Mouse (Mus musculus): Measurements from ENCODE around the gene Map3k14. TPM values are rescaled to one million over a fixed set of nuclear protein-coding genes. Genes with fewer than 3 reads are reported as not detected.
A peak's percentile ranks its signal among the peaks of the same experiment; 100 is the strongest.

Map3k14 gene
- total RNA-seq, 2 experiments from 2014 or later: 9.2 to 10.5 TPM

DNA sequence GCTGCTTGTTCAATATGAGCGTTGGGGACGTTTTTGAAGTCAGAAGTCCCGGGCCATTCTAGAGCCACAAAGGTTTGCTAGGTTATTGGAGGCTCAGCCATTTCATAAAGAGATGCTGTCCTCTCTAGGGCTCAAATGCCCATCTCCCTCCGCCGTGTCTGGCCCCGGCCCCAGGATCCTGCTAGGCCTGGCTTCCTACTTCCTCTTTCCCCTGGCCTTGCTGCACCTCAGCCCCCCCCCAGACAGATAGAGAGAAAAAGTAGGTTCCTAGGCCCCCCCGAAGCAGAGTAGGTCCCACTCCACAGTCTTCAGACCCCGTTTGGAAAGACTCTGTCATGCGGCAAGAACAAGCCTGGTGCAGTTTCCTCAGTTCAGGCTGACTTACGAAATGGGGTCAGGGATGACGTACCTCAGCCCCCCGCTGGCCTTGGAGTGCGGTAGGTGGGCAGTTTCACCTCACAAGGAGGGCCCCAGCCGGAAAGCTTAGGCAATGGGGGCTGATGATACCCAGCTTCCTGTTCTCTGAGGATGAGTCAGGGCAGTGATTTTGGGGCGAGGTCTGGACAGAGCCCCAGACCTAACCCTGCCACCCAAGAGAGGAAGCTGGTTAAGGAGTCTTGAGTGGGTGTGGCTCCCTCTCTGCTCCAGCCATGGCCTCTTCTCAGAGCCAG lies 89.3 kb downstream of the Map3k14 start:
- no peak for DNase-seq (ENCODE audit: low spot score in 2 of 2)

DNA sequence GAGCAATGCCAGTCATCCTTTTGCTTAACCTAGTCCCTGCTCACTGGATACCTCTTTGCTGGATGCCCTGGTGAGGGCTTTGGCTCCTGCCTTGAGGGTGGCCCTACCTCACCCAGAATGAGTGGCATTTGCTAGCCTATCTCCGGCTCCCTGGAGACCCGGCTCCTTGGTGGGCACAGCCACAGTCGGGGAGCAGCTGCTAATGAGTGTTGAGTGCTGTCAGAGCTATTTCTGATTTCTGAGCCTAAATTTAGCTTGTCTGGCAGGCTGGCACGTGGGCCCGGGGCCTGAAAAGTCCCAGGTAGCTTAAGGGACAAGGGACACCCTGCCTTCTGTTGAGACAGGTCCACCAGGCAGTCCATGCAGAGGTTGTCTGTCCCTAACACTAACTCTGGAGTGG lies 90.1 kb downstream of the Map3k14 start:
- no peak for DNase-seq (ENCODE audit: low spot score in 2 of 2)

DNA sequence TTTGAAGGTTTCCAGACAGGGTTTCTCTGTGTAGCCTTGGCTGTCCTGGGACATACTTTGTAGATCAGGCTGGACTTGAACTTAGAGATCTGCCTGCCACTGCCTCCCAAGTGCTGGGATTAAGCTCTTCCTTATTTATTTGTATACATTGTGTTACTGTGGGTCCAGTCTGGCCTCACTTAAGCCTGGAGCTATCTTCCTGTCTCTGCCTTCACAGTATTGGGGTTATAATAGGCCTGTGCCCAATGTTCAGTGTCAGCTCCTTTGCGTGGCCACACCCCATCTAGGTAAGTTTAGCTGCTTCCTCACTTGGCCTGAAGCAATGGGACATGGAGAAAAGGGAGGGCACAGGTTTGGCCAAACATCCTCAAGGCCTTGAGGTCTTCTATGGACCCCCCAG lies 90.8 kb downstream of the Map3k14 start:
- no peak for DNase-seq (ENCODE audit: low spot score in 2 of 2)

DNA sequence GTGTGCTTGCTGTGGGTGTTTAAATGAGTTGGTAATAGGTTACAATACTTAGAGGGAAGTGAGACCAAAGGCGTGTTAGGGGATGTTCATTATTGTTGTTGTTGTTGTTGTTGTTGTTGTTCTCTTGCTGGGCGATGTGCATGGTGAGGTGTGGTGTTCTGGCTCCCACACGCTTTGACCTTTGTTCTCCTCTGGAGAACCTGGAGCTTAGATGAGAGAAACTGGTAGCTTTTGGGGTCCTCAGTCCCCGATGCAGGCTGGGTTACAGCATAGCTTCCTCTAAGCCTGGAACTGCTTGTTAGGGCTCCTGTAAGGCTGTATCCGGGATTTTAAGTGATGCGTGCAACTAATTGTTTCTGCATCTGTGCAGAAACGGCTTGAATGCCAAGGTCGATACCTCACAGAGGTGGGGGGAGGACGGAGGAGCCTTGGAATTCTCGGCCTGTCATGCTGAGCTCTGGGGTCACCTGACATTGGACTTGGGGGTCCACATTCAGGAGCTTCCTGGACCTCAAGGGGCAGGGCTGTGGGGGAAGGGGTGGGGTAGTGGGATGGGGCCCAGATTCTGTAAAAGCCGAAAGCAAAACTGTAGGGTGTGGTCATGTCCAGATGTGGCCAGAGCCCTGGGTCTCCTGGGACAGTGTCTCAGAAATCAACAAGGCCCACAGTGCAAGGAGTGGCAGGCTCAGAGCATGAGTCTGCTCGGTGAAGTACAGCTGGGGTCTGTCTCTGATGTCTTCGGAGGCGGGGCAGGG lies 91.4 kb downstream of the Map3k14 start:
- no peak for DNase-seq (ENCODE audit: low spot score in 2 of 2)

DNA sequence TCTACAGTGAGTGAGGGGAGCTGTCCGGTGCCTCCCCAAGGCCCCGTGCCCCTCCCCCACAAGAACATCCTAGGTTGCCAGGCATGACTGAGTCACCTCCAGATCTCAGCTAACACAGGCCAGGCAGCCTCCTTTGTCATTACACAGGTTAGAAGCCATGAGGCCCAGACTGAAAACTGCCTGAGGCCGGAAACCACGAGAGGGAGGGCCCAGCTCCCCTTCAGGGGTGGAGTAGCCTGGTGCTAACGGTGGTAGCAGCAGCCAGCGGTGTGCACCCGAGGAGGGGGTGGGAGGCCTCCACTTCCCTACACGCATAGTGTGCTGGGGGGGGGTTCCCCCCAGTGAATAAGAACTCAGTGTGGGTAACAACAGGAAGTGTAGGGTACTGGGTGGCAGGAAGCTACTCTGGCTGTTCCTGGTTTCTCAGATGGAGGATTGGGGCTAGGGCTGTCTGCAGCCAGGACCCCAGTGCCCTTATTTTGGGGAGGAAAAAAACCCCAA lies 92.3 kb downstream of the Map3k14 start:
- DNase-seq (ENCODE audit: low spot score in 2 of 2): peak in 1 of 2 experiments; percentile 50

DNA sequence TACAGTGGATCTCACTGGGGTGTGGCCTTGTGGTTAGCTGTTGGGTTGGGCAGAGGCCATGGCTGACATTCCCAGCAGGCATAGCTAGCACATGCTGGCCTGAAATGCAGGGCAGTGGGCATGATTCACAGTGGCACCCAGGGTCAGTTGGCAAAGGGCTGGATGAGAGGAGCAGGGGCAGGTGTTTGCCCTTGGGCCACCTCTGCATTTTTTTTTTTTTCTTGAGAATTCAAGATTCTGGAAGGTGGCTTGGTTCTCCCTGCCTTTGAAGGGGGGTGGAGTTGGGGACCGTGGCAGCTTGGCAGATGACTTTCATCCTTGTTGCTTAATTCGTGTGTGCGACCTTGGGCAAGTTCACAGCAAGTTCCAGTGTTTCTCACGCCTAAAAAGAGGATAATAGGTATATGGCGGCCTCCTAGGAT lies 92.8 kb downstream of the Map3k14 start:
- peak in 1 of 2 experiments; percentile 73 for DNase-seq (ENCODE audit: low spot score in 2 of 2)

DNA sequence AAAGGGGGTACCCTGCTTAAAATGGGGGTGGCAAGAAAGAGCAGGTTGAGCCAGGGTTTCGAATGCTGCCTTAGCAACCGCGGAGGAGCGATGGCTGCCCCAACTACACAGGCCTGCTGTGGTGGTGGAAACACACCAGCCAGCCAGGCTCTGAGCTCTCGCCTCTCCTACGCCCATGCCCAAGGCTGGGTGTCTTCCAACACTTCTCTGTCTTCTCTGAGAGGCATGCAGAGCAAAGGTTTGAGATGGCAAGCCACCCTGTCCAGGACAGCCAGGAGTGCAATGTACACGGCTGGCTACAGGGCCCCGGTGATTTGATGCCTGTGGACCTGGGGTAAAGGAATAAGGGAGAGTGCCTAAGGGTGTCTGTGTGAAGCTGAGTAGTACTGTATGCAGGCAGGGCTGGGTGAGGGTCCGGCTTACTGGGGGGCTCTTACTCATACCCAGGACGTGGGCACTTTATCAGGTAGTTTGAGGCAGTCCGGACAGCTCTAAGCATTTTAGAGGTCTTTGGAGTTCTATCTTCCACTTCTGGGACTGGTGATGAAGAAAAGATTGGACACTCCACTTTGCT lies 93.4 kb downstream of the Map3k14 start:
- no peak for DNase-seq (ENCODE audit: low spot score in 2 of 2)

DNA sequence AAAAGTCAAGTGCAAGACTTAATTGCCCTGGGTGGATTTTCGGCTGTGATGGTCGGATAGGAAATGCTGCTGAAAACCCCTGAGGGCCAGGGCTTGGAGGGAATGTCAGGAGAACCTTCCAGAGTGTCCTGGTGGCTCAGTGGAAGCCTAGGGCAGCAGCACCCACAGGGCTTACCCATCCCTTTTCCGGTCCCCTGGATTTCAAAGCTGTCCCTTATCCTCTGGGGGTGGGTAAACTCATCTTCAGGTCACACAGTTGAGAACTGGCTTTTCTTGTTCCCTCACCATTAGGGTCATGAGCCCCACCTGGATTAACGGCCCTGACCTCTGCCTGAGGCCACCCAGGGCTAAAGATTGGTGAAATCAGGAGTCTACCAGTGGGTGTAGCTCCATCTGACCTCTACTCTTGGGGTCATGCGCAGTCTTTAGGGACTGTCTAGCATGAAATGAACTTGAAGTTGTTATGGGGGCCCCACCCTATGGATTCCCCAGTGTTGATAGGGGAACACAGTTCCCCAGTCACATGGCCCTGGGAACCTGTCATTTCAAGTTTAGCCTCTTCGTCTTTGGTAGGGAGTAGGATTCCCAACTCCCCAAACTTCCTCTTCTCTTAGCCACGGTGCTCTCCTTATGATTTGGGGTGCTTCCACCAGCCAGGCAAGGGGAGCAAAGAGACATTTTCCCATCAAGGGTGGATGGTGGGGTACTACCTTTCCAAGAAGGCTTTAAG lies 94.1 kb downstream of the Map3k14 start:
- no peak for DNase-seq (ENCODE audit: low spot score in 2 of 2)

DNA sequence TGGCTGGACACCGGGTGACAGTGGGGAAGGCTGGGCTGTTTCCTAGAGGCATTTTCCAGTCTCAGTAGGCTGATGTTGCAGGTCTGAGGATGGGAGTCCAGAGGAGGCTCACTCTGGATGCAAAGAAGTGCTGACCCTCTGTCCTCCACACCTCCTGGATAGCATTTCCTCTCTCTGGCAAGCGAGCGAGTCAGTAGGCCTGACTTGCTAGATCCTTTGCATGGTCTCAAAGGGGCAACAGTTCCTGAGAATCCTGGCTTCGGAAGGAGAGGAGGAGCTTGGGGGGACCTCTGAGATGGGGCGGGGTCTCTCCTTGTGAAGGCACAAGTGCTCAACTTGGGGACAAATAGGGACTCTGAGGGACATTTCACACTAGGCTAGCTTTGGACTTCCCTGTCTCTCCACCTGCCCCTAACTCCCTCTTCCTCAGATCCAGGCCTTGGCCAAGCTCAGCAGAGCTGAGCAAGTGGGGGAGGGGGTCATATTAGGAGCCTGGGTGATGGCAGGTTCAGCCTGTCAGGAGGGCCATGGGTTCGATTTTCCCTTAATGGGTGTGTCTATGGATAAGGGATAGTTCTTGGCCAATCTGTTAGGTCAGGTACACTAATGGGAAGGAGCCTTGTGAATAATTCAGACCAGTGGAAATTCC lies 94.8 kb downstream of the Map3k14 start:
- DNase-seq (ENCODE audit: low spot score in 2 of 2): no peak

DNA sequence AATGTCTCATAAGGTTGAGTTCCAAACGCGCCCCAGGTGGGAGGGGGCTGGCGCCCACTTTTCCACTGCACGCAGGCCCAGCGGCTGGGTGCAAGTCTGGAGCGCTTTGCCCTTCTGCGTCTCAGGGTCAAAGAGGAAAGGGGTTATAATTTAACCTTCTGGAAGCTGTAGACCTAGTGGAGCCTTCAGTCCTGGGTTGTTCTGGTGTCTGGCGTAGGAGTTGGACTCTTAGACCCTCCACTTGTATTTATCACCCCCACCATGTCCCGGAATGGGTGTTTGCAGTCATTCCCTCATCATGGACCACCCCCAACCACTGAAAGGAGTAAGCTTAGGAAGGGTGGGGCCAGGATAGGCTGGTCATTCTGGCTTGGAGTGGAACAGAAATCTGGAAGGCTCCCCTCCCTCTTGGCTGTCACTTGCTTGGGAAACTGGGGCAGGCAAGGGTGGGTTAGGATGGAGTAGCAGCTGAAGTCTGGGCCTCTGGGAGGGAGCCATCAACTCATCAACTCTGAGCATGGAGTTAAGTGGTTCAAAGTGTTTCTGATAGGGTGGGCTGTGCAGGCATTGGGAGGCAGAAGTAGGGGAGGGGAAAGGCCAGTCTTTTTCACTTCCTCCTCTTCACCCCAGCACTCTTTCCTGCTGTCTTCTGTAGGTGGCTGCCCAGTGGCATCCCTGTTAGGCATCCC lies 95.4 kb downstream of the Map3k14 start:
- DNase-seq (ENCODE audit: low spot score in 2 of 2): no peak

DNA sequence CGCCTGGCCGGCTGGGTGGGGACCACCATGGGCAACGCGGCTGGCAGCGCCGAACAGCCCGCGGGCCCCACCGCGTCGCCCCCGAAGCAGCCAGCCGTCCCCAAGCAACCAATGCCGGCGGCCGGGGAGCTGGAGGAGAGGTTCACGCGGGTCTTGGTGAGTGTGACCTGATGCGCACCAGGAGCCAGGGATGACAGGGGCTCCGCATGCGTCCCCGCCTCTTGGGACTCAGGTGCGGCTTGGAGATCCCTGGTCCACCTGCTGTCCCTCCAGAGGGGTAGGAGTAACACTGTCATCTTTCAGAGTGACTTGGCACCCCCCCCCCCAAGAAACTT lies 96.0 kb downstream of the Map3k14 start:
- DNase-seq (ENCODE audit: low spot score in 2 of 2): no peak

DNA sequence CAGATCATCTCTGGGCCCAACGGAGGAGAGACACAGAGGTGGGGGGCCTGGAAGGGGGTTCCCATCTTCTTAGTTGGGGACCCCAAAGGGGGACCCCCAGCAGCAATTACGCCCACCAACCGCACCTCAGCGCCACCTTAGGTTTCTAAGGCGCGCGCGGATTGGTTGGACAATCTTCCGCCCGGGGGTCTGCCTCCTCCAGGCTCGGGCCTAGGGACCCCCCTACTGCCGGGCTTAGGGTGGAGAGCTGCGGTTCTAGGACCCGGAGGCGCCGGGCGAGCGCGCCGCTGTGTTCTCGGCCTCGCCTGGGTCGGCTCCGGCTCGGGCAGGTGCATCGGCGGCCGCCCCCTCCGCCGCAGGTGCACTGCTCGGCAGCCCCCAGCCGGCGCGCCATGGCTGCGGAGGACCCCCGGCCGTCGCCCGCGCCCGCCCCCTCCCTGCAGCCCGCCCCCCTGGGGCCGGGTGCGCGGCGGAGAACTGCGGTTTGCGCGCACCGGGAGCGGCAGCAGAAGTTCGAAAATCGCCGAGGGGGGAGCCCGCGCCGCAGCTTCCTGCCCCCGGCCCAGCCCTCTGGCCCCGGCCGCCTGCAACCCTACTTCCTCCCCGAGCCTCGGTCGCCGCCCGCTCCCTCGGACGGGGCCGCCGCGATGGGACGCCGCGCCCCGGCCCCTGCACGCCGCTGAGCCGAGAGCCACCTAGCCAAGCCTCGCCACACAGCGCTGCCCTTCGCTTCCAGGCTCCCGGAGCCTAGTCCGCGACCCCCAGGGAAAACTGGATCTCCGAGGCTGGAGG lies 96.6 kb downstream of the Map3k14 start, which contains the start of gene Fmnl1:
Gene Fmnl1, plus strand, starts transcription at position 614 of the 792 bp plus-strand sequence.
- DNase-seq (ENCODE audit: low spot score in 2 of 2): peak; percentile 47 to 59

DNA sequence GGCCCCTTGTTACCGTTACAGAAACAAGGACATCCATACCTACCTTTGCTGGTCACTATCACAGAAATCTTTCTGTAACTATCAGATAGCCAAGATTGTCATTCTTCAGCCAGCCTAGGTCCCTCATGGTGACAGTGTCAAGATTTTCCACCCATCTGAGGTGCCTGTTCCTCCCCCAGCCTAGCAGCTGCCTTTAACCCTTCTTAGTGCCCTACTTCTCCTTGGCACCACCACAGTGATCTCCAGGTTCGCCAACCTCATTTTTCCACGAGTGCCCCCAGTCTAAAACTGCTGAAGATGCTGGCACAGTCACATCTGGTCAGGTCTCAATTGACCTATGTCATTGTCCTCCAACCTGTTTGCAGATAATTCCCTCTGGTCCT lies 97.2 kb downstream of the Map3k14 start:
- no peak for DNase-seq (ENCODE audit: low spot score in 2 of 2)

Other genes starting within 250 kb of the Map3k14 start
- gene Nmt1, start 239.3 kb downstream of the Map3k14 start, total RNA-seq (2021): 100 to 1,000 TPM in 1 of 2 experiments, 10 to 100 TPM in 1; 97.0 to 100 TPM
- gene Dcakd, start 239.1 kb downstream of the Map3k14 start, total RNA-seq (2021): 10 to 100 TPM; 44.7 to 54.1 TPM
- gene Plcd3, start 165.8 kb downstream of the Map3k14 start, total RNA-seq (2021): 10 to 100 TPM in 1 of 2 experiments, 1 to 10 TPM in 1; 6.6 to 12.0 TPM
- gene Acbd4, start 165.8 kb downstream of the Map3k14 start, total RNA-seq (2021): 100 to 1,000 TPM; 116 to 169 TPM
- gene Hexim1, start 151.2 kb downstream of the Map3k14 start, total RNA-seq (2021): 10 to 100 TPM; 71.1 to 83.3 TPM
- 1 to 10 TPM; 2.8 to 5.6 TPM for gene Hexim2, start 135.0 kb downstream of the Map3k14 start, total RNA-seq (2021)
- 10 to 100 TPM; 19.8 to 20.9 TPM for gene Fmnl1, start 96.4 kb downstream of the Map3k14 start, total RNA-seq (2021)
- gene 1700023F06Rik, start 58.9 kb downstream of the Map3k14 start, total RNA-seq (2021): under 1 TPM; 0.27 to 0.61 TPM
- not detected for gene Spata32, start 49.0 kb downstream of the Map3k14 start, total RNA-seq (2021)
- gene Arhgap27, start 96.2 kb upstream of the Map3k14 start, total RNA-seq (2021): 10 to 100 TPM; 12.4 to 13.1 TPM
- gene Plekhm1, start 145.2 kb upstream of the Map3k14 start, total RNA-seq (2021): 10 to 100 TPM; 21.3 to 22.2 TPM
- gene Lrrc37a, start 237.1 kb upstream of the Map3k14 start, total RNA-seq (2021): not detected